Mouse (Mus musculus) liver, adult (tissue): ENCODE measurements around the gene Llcfc1.

Source experiments
- GATA4 ChIP-seq: IDR thresholded peaks from 2 replicates; pipeline ENCODE4 v1.6.1; 2014; ENCODE audit warnings: mild to moderate bottlenecking, low read length; ENCODE audit not compliant: insufficient replicate concordance

The Llcfc1 gene

DNA sequence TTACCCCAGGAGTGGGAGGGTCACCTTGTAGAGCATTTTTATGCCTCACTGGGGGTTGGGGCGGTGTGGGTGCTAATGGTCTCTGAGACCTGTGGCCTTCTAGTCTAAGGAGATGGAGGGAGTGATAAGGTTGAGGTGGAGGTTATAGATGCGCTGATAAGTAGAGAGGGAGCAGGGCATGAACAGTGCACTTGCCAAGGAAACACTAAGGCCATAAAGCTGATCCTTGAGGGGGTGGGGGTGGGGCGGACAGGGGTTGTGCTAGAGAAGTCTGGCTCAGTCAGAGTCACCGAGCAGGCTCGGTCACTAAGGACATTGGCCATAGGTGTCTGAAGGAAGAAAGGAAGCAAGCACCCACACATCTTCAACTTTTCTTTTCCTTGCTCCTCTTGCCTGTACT, 2.6 kb upstream of the Llcfc1 start:
- TF ChIP-seq GATA4, result no peak

DNA sequence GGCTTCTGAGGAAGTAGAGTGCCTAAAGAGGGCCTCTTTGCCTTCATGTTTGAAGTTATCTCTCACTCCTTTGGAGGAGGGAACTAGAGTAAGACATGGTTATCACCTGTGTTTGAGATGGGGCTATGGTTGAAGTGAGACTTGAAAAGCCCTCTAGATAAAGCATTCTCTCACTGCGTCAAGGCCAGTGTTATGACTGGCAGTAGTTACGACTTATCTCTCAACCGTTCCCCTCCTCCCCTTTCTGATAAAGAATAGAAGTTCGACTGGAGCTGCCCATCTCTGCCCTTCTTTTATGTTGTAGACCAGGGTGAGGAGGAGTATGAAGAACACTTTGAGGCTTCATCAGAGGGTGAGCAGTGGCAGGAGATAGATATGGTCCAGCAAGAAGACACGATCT, 680 bp downstream of the Llcfc1 start:
- TF ChIP-seq GATA4, result no peak

DNA sequence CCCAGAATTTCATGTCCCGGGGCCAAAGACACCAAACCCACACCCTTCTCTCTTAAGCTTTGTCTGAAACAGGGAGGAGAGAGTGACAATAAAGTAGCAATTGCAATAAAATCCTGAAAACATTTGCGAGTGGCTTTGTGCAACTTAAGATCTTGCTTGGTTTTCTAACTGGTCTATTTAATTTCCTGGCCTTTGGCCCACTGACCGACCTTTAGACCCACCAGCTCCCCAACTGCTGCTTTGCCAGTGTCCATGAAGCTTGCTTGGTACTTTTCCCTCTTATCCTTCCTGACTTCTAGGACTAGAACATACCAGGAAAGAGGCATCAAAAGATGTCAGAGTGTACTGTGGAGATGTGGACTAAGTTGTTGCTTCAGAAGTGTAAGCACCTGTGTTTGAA, 1.4 kb downstream of the Llcfc1 start:
- TF ChIP-seq GATA4, result no peak

DNA sequence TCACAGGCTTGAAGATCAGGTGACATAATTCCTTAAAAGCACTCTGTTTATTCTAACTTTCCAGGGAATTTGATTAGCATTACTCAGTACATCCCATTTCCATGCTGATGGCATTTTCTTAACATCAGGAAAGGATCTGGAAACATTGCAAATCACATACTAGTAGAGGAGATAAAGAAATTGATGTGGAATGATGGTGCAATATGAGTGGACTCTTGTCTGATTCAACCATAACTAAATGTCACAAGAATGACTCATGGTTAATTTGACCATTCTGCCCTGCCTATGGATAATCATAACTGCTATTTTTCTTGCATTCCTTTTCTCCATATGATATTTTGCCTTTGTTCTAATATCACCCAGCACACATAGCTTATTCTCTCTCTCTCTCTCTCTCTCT, 8.0 kb downstream of the Llcfc1 start:
- no peak for TF ChIP-seq GATA4

DNA sequence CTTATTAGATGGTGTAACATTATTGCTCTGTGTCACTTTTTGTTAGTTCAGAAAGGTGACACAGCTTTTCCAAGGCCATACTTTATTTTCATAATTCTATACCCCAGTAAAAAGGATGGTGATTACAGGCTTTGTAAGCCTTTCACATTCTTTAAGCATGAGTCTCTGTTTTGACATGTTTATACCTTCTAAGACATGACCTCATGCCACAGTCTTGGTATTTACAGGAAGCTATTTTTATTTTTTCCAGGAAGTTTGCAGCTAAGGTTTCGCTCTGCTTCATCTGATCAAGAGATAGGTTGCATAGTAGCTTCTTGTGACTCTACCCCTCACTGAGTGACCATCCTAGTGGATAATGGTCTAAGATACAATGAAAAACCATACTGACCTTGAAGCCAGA, 10.2 kb downstream of the Llcfc1 start:
- TF ChIP-seq GATA4, result no peak

DNA sequence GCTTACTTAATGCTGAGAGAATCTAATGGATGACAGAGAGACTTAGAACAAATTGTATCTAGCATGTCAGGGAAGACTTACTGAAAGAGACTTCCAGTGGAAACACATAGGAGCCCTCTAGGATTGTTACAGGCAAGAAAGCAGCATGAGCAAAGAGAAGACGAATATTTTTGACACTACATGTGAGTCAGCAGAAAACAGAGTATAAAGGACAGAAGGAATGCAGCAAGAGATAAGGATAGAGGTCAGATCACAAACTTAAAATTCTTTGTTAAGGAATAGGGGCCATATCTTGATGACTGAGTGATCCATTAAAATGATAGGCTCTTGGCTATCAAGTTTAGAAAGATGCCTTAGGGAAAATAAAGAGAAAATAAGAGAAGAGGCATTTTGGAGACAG, 17.0 kb downstream of the Llcfc1 start:
- no peak for TF ChIP-seq GATA4

DNA sequence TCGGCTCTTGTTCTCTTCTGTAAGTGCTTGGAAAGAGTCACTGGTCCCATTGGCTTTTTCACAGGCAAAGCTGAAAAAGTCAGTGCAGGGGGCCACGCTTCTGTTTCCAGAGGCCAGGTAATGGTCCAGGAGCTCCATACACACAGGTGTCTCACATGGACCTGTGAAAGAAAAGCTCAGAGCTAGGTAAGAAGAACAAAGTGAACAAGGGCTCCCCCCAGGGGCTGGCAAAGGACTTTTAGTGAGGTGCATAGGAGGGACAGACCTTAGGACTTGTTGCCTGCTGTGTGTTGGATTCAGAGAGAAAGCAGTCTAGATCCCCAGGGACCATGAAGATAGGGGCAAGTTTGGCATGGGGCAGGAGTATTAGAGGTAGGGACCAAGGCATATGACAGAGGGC, 18.7 kb downstream of the Llcfc1 start:
- no peak for TF ChIP-seq GATA4

DNA sequence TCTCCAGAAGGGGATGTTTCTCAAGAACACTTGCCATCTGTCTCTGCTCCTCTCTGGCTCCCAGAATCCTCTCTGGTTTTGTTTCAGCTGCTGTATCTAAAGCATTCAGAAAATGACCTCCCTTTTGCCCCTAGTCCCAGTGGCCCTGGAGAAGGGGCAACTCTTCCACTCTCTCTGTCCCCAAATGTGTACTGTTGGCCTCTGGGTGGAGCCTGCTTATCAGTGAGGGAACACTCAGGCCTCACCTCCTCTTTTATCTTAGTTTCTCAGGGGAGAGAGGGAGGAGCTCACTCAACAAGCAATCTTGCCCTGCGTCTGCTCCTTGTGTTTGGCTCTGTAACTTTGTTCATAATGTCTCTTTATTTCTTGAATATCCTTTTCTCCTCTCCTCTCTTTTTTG, 19.9 kb downstream of the Llcfc1 start, which contains the start of gene Kel:
Gene Kel, minus strand, starts transcription at position 217 of the 400 bp plus-strand sequence.
- no peak for TF ChIP-seq GATA4

DNA sequence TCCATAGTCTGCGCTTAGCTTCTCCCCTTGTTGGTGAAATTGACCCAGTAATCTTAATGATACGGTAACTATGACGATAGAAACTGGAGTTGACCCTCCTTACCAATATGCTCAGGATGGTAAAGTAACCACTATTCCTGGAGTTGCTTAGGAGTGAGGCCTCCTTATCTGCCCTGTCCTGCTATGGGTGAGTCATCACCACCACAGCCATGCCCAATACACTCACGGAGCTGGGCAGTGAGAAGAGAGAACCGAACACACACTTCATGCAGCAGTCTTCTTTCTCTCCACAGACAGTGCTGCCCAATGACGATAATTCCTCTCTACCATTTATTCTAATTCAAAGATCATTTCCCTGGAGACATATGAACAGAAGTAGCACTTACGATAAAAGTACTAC, 22.0 kb downstream of the Llcfc1 start:
- no peak for TF ChIP-seq GATA4

DNA sequence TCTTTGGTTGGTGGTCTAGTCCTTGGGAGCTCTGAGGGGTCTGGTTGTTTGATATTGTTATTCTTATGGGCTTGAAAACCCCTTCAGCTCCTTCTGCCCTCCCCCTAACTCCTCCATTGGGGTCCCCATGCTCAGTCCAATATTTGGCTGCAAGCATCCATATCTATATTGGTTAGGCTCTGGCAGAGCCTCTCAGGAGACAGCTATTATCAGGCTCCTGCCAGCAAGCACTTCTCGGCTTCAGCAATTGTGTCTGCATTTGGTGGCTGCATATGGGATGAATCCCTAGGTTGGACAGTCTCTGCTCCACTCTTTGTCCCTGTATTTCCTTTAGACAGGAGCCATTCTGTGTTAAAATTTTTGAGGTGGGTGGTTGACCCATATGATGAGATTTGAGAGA, 26.1 kb downstream of the Llcfc1 start:
- no peak for TF ChIP-seq GATA4

DNA sequence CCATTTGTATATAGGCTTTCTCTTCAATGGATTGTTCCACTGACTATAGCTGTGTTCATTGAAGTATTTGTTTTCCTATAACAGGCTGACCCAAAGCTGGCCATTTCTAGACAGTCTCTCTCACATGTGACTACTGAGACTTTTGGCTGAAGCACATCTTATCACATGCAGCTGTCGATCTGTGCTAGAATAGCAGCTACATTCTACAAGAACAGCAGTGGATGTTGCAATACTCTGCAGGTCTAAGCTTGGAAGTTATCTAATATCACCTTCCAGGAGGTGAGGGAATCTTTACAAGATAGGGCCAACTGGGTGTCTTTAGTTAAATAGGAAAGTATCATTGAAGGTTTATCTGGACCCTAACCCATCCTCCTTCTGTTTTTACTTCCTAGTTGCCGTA, 37.2 kb downstream of the Llcfc1 start:
- TF ChIP-seq GATA4, result no peak

DNA sequence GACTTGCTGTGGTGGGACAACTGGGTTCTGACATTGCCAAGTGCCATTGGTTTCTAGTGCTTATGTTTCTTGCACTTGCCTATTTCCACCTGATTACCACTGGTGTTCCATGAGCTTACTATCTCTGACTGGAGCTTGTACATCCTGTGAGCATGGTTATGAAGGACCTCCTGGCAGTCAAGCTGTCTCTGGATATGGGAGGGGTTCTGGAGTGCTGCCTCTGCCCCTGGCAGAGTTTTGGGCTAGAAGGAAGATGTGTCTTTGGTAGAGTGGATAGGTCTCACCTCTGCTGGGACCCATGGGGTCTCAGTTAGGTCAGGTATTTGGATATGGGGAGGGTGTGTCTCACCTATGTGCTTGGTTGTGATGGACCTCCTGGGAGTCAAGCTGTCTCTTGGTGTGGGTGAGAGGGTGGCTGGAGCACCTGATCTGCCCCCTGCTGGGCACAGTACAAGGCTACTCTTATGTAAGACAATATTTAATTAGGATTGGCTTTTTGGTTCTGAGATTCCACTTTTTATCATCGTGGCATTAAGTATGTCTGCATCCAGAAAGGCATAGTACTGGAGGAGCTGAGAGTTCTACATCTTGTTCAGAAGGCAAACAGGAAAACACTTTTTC, 43.9 kb downstream of the Llcfc1 start:
- no peak for TF ChIP-seq GATA4

DNA sequence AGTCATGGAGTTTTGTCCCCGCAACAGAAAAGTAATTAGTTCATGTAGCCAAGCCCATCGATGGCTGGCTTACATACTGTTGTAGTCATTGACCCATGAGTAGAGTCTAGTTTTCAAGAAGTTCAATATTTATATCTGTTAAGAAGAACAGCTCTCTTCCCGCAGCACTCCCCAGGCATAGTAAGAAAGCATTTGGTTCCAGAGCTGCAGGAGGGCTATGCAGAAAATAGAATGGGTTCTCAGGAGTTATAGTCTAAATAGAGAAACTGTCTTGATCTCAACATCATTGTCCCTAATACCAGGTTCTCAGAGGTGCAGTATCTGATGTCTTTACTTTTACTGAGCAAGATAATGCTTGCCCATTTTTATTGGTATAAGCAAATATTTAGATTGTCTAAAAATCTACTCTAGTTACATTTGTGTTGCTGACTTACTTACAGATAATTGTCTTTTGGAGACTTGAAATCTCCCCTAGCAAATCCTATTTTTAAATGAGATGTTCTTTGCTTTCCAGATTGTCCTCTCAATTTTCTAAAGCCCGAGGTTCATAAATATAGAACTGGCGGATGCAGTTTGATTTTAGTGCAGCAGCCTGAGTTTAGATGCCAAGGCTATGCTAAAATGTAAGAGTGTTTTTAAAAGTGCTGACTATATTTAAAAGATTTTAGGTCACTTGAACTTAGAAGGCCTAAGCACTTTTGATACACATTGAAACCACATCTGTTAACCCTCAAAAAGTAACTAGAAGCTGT, 50.7 kb downstream of the Llcfc1 start:
- TF ChIP-seq GATA4, result no peak
